ENCODE assay signal across 15 mouse cellular contexts in genomic region chr4:144969030-144969429, GRCm38 (mm10).
DNase-seq lines count a peak whose midpoint lies in the region; ATAC-seq lines count a peak whose summit lies in the region.
"Had no signal": no experiment of that assay in that cellular context is flagged by ENCODE, and none has a peak within 500 bp of the region (broad histone marks: within the 10 kb centered on the region; RNA-seq: fewer than 3 reads in every experiment).

No protein-coding gene starts in this region.

- 0 out of 2 replicates have a peak, but pooled peaks have one; percentile 26 for ATAC-seq in hindbrain, embryonic 14.5 days (ENCODE audit: low FRiP score)
- ATAC-seq in hindbrain, embryonic 11.5 days (ENCODE audit: low FRiP score), result no peak

- peaks cover 9% of the 10 kb centered on the region for H3K36me3 ChIP-seq in hindbrain, embryonic 14.5 days (replicated peaks; ENCODE audit: control insufficient read depth, insufficient read depth)
- no peaks in the 10 kb centered on the region for H3K36me3 ChIP-seq in hindbrain, embryonic 11.5 days (ENCODE audit: control insufficient read depth, insufficient read depth, low read length)
- H3K36me3 ChIP-seq: stomach, embryonic 15.5 days had no signal

- no peak overlapping the region for H3K9ac ChIP-seq in hindbrain, embryonic 14.5 days
- no peak overlapping the region for H3K9ac ChIP-seq in hindbrain, embryonic 11.5 days (ENCODE audit: low read depth, low read length)
- H3K9ac ChIP-seq: neural tube, embryonic 13.5 days; stomach, embryonic 15.5 days had no signal

- no peak for DNase-seq in hindbrain, embryonic 14.5 days (ENCODE audit: low spot score)
- DNase-seq in hindbrain, embryonic 11.5 days (ENCODE audit: low spot score), result no peak
- DNase-seq in urinary bladder, adult 2 months (ENCODE audit: low spot score), result peak; percentile 20
- DNase-seq in urinary bladder, postnatal 36 days (ENCODE audit: low spot score in 2 of 2), result no peak
- peak; percentile 52 for DNase-seq in kidney, postnatal 14 days
- no peak for DNase-seq in adipocyte (ENCODE audit: low spot score)
- DNase-seq in cerebellum, postnatal 14 days, result no peak
- DNase-seq: gastrocnemius, postnatal 36 days; heart, postnatal 10 days; liver; thymus, postnatal 14 days had no signal

- no peaks in the 10 kb centered on the region for H3K27me3 ChIP-seq in hindbrain, embryonic 14.5 days (ENCODE audit: control insufficient read depth, insufficient read depth, low read length)
- H3K27me3 ChIP-seq in hindbrain, embryonic 11.5 days (ENCODE audit: control insufficient read depth, insufficient read depth, low read length), result no peaks in the 10 kb centered on the region
- H3K27me3 ChIP-seq: neural tube, embryonic 13.5 days; stomach, embryonic 15.5 days had no signal

- no peaks in the 10 kb centered on the region for H3K4me1 ChIP-seq in hindbrain, embryonic 14.5 days (replicated peaks; ENCODE audit: control insufficient read depth, insufficient read depth, low read length)
- H3K4me1 ChIP-seq in hindbrain, embryonic 11.5 days (replicated peaks; ENCODE audit: control insufficient read depth, insufficient read depth, low read length), result no peaks in the 10 kb centered on the region
- H3K4me1 ChIP-seq: neural tube, embryonic 13.5 days; stomach, embryonic 15.5 days had no signal

- H3K4me3 ChIP-seq in hindbrain, embryonic 14.5 days (replicated peaks; ENCODE audit: low read length), result no peak overlapping the region
- no peak overlapping the region for H3K4me3 ChIP-seq in hindbrain, embryonic 11.5 days (ENCODE audit: low read depth, low read length)
- H3K4me3 ChIP-seq: embryonic facial prominence, embryonic 10.5 days; layer of hippocampus, adult 2 months; neural tube, embryonic 13.5 days; stomach, embryonic 15.5 days had no signal

- H3K9me3 ChIP-seq in hindbrain, embryonic 14.5 days (ENCODE audit: control insufficient read depth, low read length), result no peaks in the 10 kb centered on the region
- no peaks in the 10 kb centered on the region for H3K9me3 ChIP-seq in hindbrain, embryonic 11.5 days (ENCODE audit: control insufficient read depth, low read length)
- H3K9me3 ChIP-seq: embryonic facial prominence, embryonic 10.5 days; neural tube, embryonic 13.5 days; stomach, embryonic 15.5 days had no signal

- H3K27ac ChIP-seq in hindbrain, embryonic 14.5 days, result no peak overlapping the region
- no peak overlapping the region for H3K27ac ChIP-seq in hindbrain, embryonic 11.5 days (ENCODE audit: low read depth, low read length)
- H3K27ac ChIP-seq: embryonic facial prominence, embryonic 10.5 days; layer of hippocampus, adult 2 months; neural tube, embryonic 13.5 days; stomach, embryonic 15.5 days had no signal

- WGBS in hindbrain, embryonic 14.5 days, result 74% methylated on average over 6 of the region's 6 CpGs
- 81% methylated on average over 6 of the region's 6 CpGs for WGBS in hindbrain, embryonic 11.5 days

- no peak overlapping the region for H3K4me2 ChIP-seq in hindbrain, embryonic 14.5 days (replicated peaks)
- no peak overlapping the region for H3K4me2 ChIP-seq in hindbrain, embryonic 11.5 days (replicated peaks; ENCODE audit: low read depth, low read length)
- H3K4me2 ChIP-seq: neural tube, embryonic 13.5 days; stomach, embryonic 15.5 days had no signal

Comparison
In these comparisons a context has a peak if more than half of its experiments do, and no peak if none do; other contexts are left out.
1. DNase-seq: peak in urinary bladder, adult 2 months (single experiment) and kidney, postnatal 14 days (single experiment); none in hindbrain, embryonic 14.5 days (single experiment), hindbrain, embryonic 11.5 days (single experiment), urinary bladder, postnatal 36 days (0 of 2), adipocyte (single experiment) and cerebellum, postnatal 14 days (0 of 2).